Mouse (Mus musculus): ENCODE data around the gene Dync1li2.

DNA sequence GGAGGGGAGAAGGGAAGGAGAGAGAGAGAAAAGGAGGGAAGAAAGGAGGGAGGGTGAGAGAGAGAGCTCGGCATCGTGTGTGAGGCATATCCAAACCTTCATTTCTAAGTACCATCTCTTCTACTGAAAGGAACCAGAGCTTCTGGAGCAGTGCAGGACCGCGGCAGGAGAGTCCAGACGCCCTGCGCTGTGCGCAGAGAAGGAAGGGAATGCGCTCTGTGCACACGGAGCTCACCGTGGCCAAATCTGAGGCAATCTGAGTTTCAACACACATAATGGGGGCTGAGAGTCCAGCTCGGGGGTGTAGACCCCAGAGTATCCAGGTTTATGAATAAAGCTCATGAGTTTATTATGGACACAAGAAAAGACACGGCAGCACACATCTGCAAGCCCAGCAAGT, 73.3 kb downstream of the Dync1li2 start:
- TF ChIP-seq POLR2A (IDR thresholded peaks at IDR 0.05; ENCODE audit: low read depth, low read length): no peak
- TF ChIP-seq CTCF (IDR thresholded peaks at IDR 0.05; ENCODE audit: extremely low read depth, insufficient read depth, insufficient read length, insufficient replicate concordance): no peak
